Mouse (Mus musculus) lung, postnatal 36 days (tissue): ENCODE measurements around the gene Amh.
A peak's percentile ranks its signal among the peaks of the same experiment; 100 is the strongest.

Source experiments
- DNase-seq: peaks from one replicate; pipeline ENCODE4 v3.0.0; 2022; ENCODE audit warnings: mixed read lengths

Amh gene

DNA sequence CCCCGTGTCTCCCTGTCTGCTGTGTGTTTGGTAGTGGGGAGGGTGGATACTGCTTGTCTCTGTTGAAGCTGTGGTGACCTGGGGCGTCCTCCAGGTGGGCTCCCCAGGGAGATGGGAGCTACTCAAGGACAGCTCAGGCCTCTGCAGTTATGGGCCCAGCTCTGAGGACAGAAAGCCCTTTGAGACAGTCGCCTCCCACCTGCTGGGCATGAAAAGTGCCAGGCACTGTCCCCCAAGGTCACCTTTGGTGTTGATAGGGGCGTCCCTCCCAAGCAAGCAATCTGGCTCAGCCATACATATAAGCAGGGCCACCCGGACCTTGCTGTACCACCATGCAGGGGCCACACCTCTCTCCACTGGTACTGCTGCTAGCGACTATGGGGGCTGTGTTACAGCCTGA is at the start of gene Amh:
Gene Amh, plus strand, starts transcription at position 328 of the 400 bp plus-strand sequence.
- no peak for DNase-seq

DNA sequence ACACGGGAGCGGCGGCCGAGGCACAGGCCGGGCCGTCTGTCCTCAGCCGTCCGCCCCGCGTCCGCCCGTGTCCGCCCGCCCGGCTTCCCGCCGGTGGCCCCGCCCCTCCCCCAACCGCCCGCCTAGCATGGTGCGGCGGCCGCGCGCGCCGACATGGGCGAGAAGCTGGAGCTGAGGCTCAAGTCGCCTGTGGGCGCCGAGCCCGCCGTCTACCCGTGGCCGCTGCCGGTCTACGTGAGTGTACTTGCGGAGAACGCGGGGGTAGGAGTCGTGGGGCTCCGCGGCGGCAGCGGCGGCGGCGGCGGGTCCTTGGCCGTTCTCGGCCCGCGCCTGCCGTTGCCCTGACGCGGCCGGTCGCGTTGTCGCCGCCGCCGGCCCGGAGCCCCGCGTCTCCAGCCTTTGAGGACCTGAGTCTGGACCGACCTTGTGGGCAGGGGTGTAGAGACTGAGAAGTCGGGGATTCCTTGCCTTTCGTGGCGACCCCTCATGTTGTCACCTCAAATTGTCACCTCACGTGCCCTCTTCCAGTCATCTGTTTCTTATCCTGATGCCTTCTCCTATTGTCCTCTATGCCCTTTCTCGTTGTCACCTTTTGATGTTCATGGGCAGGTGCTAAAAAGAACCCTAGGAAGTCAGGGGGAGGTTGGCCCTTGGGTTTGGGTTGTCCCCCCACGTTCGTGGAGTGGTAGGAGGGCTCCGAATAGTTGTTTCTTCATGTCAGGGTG is 49.6 kb upstream of the Amh start:
- DNase-seq, result no peak

DNA sequence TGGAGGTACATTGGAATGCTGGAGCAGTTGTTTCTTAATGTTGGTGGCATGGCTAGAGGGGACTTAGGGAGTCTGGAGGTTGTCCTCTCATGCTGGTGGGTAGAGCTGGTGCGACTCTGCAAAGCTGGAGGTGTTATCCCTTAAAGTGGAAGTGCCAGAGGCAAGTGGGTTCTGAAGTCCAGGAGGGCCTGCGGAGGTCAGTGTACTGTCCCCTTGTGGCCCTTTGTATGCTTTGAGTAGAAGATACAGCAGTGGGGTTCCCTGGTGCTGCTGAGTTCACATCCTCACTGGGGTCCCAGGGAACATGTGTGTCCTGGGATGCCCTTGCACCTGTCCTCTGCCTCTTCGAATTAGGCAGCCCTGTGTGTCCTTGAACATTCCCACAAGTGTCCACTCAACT is 48.9 kb upstream of the Amh start:
- DNase-seq, result no peak

DNA sequence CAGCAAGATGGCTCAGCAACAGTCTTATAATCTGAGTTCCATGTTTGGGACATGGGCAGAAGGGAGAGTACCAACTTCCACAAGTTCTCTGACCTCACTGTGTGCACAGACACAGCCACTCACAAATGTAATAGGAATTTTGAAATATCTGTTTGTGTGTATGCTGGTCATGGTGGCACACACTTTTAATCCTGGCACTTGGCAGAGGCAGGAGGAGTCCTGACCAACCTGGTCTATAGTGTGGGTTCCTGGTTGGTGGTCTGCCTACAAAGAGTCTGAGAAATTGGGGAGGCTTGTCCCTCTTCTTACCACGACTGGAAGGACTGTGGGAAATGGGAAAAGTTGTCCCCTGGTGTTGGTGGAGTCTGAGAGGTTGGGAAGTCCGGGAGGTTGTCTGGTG is 48.5 kb upstream of the Amh start:
- no peak for DNase-seq

DNA sequence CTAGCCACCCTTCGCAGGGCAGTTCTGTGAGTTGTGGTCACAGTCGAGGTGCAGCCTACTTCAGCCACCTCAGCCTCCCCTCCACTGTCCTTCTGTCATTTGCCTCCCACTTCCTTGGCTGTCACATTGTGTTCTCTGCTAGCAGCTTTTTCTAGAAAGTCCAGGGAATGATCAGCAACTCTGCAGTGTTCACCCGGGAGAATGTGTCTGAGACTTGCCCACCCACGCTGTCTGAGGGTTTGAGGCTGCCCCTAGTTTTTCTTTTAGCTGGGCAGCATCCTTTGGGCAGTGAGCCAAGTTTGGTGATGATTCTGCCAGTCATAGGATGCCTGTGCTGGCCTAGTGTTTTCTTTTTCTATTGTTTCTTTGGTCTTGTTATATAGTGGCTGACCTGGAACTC is 48.1 kb upstream of the Amh start:
- DNase-seq, result no peak

DNA sequence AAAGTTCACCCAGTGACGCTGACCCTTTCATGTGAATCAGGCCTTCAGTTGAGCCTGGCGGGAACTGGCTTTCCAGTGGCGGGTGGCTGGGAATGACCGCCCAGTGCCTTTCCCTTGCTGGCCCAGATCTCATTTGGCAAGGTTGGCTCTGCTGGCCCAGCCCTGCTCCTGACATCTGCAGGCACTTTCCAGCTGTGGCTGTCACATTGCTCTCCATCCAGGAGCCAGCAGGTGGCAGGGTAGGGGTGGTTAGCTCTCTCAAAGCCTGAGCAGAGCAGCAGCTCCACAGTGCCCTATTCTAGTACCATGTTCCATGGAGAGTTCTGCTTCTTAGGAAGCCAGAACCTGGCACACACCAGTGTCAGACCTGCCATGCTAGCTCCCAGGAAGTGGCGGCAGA is 47.3 kb upstream of the Amh start:
- DNase-seq, result peak; percentile 87

DNA sequence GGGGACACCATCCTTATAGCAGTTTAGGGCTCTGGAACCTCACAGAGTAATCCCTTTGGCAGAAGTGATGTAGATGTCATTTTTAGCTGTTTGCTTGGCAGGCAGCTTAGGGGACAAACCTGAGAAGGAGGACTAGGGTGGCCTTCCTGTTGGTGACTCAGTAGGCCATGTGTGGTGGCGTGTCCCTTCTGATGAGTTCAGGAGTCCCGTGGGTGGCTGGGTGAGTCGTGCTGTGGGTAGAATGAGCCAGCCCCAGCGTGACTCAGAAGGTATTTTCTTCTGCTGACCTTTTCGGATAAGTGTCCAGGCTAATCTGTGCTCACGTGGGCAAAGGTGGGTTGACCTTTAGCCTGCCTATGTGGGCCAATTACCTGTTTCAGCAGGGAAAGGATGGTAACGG is 46.4 kb upstream of the Amh start:
- DNase-seq, result no peak

DNA sequence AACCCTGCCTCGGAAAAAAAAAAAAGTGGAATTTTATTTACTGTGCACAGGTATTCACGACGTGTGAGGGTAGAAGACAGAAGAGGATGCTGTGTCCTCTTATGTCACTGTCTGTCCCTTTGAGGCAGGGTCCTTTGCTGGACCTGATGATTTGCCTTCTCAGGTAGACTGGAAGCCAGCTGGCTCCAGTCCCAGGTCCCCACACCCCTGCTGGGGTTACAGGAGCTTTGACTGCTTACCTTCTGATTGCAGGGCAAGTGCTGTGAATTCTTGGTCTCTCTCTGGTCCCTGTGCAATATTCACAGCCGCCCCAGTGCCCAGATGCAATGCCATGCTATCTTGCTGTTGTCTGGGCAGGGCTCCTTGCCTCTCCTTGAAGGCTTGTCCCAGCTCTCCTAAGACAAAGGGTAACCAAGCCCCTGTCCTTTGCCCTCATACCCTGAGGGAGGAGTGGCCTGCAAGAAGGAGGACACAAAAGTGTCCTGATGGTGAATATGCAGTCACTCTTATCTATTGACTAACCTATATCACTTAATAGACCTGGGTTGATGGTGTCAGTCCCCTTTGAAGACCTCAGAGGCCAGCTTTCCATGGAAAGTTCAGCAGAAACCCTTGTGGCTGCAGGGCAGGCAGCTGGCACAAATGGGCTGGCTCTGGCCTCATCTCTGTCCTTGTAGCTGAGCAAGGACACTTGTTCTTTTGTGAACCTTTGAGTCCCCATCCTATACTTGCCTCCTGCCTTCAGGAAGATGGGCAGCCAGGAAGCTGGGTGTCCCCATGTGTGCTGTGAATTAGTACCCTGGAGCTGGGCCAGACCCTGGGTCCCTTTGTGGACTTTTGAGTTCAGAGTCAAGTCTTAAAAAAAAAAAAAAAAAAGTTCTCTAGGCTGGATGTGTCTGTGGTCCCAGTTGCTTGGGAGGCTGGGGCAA is 44.2 kb upstream of the Amh start:
- no peak for DNase-seq

DNA sequence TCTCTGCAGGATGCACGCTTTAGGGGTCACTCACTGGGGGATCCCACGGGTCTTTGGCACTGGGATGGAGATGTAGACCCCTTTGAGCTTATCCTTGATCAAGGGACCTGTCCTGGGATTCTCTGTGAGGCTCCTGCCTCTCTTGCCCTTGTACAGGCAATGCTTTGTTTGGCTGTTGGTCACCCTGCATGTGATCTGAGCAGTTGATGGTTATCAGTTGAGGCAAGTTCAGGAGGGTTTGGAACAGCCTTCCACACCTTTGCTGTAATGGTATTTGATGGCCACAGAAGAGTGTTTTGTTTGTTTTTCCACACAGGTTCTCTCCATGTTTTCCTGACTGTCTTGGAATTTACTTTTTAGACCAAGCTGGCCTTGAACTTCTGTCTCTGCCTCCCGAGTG is 43.2 kb upstream of the Amh start:
- no peak for DNase-seq

DNA sequence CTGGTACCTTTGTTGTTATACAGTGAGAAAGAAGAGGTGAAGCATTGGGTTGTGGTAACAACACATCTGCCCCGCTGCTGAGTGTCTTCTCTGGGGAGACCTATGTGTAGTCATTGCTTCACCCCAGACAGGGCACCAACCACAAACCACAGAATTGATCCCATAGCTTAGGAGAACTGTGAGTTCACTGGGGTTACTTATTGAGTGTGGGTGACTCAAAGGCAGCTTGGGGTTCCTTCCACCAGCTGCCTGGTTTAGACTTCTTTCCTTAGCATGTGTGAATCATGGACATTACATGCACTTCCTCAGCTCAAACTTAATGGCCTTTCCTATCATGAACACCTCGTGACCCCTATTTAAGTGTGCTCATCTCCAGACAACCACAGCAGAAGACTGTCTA is 41.5 kb upstream of the Amh start:
- DNase-seq, result peak; percentile 23

DNA sequence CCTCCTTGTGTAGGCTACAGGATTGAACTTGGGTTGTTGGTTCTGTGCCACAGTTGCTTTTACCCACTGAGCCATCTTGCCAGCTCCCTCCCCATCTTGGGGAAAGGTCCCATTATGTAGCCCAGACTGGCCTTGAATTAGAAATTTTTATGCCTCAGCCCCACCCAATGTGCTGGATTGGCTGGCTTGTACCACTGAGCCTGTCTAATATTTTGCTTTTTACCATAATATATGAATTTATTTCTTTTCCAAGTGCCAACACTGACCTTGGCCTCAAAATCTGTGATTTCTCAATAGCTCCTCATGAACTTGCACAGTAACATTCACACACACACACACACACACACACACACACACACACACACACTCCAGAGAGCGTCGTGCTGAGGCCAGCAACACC is 39.3 kb upstream of the Amh start:
- DNase-seq, result no peak

DNA sequence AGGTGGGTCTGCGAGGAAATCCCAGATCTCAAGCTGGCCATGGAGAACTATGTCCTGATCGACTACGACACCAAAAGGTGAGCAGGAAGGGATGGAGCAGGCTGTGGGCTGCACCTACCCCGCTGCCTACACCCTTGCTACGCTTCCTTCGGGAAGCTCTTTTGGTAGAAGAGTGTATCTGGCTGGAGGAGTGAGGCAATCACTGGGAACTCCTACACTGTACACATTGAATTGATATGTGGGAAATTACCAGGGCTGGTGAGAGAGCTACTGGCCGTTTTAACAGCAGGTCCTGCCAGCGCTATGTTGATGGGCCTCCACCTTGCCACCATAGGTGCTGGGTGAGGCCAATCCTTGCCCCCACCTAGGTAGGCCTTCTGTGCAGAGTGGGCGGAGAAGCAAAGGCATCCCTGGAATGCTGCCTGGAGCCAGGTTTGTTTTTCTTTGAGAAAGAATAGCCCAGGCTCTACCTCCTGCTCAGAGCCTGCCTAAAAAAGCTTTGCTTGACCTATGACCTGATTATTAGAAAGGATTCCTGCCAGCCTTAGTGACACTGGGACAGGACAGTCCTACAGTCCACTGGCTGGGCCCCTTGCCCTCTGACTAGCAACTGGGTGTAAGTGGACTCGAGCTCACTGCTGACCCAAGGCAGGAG is 38.8 kb upstream of the Amh start:
- DNase-seq, result peak; percentile 51

DNA sequence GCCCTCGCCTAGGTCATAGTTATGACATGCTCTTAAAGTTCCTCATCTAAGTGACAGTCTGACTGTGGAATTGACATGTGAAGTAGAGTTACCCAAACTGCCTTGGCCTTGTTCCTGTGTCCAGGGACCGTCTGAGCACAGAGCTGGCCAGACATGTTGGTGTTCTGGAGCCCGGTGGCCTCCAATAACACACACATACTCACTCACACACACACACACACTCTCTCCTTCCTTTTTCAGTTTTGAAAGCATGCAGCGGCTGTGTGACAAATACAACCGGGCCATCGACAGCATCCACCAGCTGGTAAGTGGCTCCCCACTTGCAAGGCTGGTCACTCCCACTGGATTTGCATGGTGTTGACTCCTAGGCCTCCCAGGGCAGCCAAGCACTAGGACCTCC is 36.7 kb upstream of the Amh start:
- no peak for DNase-seq

DNA sequence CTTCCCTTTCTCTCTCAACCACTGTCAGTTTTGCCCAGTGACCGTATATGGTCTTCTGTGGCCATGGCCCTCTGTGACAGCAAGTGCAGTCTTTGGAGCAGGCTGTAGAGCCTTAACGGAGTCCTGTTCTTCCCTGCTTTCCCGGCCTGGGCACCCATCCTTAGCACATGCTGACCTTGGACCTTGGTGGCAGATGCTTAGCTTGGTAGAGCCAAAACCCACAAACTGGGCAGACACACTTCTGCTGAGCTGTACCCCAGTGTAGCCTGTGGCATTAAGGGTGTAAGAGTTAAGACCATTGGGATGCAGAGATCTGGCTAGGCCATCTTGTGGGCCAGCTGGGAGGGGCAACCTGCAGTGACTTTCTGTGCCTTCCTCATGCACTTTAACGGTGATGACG is 31.2 kb upstream of the Amh start:
- DNase-seq, result no peak

DNA sequence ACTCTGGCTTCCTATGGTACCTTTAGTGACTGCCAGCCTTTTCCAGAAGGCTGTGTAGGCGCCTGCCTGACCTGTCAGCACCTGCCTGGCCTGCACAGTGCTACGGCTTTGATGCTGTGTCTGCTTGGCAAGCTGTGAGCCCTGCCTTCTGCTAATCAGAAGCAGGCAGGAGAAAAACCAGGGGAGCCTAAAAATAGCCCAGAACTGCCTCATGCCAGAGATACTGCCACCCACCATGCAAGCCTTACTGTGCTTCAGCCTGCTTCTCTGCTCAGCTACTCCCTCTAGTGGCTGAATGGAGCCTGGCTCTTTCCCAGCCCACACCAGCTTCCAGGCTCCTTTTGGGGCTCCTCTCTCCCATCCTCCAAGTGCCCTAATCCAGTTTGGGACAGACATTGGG is 30.5 kb upstream of the Amh start:
- DNase-seq, result peak; percentile 81

DNA sequence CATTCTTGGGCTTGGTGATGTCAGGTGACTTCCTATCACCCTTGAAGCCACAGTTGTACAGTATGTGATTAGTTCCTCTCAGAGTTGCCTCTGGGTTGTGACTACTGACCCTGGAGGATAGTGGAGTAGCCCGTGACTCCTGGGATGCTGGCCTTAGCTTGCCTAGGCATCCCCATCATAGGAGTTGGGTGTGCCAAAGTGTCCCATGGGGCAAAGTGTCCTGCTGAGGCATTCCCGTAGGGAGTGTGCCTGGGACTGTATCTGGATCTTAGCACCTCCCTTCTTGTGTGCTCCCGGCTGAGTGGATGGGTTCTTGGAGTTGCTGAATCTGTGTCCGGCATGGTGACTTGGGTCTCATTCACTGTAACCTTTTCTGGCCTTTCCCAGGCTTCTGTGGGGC is 30.1 kb upstream of the Amh start:
- DNase-seq, result no peak

DNA sequence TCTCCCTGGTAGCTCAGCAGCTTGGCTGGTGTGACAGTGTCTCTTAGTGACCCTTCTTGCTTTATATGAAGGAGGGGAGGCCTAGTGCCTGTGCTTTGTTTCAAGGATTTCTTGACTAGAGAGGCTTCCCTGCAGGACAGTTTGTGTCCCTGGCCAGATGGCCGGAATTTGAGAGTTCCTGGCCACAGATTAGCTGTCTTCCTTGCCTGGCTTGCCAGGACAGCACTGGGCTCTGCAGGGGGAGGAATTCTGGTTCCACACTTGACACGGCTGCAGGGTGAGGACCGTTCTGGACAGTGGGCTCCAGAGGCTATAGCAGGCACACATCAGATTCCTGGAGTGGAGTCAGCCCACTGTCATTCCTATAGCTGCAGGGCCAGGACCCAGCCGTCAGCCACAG is 29.3 kb upstream of the Amh start:
- DNase-seq, result no peak

DNA sequence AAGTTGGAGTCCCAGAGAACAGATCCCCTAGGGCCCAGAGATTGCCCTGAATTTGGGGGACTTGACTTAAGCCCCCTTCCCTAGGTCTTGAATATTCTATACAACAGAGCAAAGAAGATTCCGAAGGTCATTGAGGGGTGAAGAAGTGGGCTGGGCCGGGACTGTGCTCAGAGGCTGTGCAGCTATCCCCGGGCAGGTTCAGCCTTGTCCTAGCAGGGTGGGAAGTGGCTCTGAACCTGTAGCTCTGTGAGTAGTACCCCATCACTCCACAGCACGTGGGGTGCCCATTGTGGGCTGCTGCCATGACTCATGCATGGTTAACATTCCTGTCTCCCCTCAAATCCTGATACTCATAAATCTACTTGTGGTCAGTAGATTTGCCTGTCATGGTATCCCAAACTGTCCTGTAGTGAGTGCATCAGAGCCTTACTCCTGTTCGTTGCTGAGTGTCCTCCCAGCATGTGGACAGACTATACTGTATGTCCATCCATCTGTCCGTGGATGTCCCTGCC is 28.6 kb upstream of the Amh start:
- no peak for DNase-seq

DNA sequence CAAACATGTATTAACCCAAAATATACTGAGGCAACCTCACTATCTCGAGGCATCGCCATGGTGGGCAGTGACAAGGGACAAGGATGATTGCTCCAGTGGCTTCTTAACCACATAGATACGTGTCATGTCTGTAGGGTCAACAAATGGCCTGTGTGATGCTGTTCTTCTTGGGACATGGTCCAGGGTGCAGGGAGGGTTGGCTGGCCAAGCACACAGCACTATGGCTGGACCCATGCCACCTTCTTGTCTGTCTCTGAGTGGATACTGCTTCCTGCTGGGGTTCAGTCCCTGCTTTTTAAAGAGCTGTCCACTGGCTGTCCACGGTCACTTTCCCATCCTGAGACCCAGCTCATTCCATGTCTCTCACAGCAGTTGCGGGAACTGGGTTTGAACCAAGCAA is 27.9 kb upstream of the Amh start:
- no peak for DNase-seq

DNA sequence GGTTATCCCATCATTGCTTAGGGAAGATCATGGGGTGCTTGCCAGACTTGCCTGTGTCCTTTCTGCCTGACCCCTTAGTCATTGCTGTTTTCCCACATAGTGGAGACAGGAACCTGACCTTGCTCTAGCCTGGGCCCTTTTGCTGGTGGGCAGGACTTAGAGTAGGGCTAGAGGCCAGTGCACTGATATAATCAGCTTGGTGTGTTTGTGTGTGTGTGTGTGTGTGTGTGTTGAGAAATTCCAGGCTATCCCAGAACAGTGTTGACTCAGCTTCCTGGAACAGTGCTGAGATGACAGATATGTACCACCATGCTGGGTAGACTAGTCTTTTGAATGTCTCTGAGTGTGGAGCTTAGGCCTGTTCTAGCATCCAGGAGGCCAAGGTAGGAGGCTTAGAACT is 25.5 kb upstream of the Amh start:
- DNase-seq, result no peak

DNA sequence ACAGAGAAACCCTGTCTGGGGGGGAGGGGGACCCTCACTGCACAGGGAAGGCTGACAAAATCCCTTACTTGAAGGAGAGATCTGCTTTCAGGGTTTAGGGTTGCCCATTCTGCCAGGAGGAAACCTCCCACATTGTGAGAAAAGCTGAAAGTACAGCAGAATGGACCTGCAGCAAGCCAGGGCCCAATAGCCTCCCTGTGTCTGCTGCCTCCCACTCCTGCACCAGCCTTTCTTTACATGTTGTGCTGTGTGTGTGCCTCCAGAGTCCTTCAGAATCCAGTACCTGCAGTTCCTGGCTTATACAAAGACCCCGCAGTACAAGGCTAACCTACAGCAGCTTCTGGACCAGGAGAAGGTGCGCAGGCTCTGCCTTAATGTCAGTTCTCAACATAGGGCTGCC is 20.7 kb upstream of the Amh start:
- no peak for DNase-seq

DNA sequence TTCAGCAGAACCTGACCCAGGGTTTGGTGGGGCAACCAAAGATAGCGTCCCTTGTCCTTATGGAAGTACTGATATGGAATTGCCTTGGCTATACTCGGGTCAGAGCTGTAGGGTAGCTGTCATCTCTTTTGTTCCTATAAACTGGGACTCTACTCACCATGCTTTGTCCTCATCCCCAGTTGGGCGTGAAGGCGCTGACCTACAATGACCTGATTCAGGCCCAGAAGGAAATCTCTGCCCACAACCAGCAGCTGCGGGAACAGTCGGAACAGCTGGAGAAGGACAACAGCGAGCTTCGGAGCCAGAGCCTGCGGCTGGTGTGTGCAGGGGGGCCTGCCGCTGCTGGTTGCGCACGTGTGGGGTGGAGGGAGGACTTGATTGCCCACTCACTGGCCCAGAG is 20.2 kb upstream of the Amh start:
- DNase-seq, result no peak

DNA sequence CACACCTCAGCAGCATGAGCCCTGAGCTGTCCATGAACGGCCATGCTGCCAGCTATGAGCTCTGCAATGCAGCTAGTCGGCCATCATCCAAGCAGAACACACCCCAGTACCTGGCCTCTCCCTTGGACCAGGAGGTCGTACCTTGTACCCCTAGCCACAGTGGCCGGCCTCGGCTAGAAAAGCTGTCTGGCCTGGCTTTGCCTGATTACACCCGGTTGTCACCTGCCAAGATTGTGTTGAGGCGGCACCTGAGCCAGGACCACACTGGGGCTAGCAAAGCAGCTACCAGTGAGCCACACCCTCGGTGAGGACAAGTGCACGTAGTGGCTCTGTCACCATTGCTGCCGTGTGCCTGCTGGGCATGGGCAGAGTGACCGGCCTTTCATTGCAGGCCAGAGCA is 19.1 kb upstream of the Amh start:
- DNase-seq, result no peak

DNA sequence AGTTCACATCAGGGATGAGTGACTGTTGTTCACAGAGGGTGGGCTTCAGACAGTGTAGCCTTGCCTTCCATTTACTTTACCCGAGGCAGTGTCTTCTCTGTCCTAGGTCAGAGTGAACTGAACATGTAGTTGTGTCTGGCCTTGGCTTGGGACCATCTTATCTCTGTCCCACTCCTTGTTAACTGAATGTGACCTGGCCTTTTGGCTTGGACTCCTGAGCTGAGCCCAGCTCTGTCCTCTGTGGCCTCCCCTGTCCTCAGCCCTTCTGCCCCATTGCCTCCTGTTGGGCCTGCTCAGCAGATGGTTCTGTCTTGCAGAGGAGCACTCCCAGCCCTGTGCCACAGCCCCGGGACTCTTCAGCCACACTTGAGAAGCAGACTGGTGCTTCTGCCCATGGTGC is 17.5 kb upstream of the Amh start:
- DNase-seq, result no peak
